Mouse (Mus musculus): ENCODE measurements around the gene Klf9. TPM values are rescaled to one million over a fixed set of nuclear protein-coding genes. Genes with fewer than 3 reads are reported as not detected.

The Klf9 gene
- total RNA-seq, 1 experiment from 2014 or later = 19.9 TPM

GRCm38 (mm10) chr19:23152201-23152640, 11.2 kb downstream of the Klf9 start:
- no peak; a peak in 1 of 4 replicates for ATAC-seq (replicated peaks in 1 of 2; ENCODE audit: insufficient read depth in 1 of 2, low FRiP score in 2 of 2, low TSS enrichment in 1 of 2, low read depth in 1 of 2, poor library complexity in 2 of 2, severe bottlenecking in 2 of 2)

- ATAC-seq (replicated peaks in 1 of 2; ENCODE audit: insufficient read depth in 1 of 2, low FRiP score in 2 of 2, low TSS enrichment in 1 of 2, low read depth in 1 of 2, poor library complexity in 2 of 2, severe bottlenecking in 2 of 2) = no peak
Observed at GRCm38 (mm10) chr19:23152771-23153605, 12.0 kb downstream of the Klf9 start.

GRCm38 (mm10) chr19:23153606-23154127, 12.6 kb downstream of the Klf9 start:
- ATAC-seq (replicated peaks in 1 of 2; ENCODE audit: insufficient read depth in 1 of 2, low FRiP score in 2 of 2, low TSS enrichment in 1 of 2, low read depth in 1 of 2, poor library complexity in 2 of 2, severe bottlenecking in 2 of 2) = no peak

GRCm38 (mm10) chr19:23159780-23160395, 18.9 kb downstream of the Klf9 start:
- no peak for ATAC-seq (replicated peaks in 1 of 2; ENCODE audit: insufficient read depth in 1 of 2, low FRiP score in 2 of 2, low TSS enrichment in 1 of 2, low read depth in 1 of 2, poor library complexity in 2 of 2, severe bottlenecking in 2 of 2)

- ATAC-seq (replicated peaks in 1 of 2; ENCODE audit: insufficient read depth in 1 of 2, low FRiP score in 2 of 2, low TSS enrichment in 1 of 2, low read depth in 1 of 2, poor library complexity in 2 of 2, severe bottlenecking in 2 of 2) = no peak
Observed at GRCm38 (mm10) chr19:23162387-23162809, 21.4 kb downstream of the Klf9 start.

GRCm38 (mm10) chr19:23162877-23163276, 21.9 kb downstream of the Klf9 start:
- no peak for ATAC-seq (replicated peaks in 1 of 2; ENCODE audit: insufficient read depth in 1 of 2, low FRiP score in 2 of 2, low TSS enrichment in 1 of 2, low read depth in 1 of 2, poor library complexity in 2 of 2, severe bottlenecking in 2 of 2)

- no peak for ATAC-seq (replicated peaks in 1 of 2; ENCODE audit: insufficient read depth in 1 of 2, low FRiP score in 2 of 2, low TSS enrichment in 1 of 2, low read depth in 1 of 2, poor library complexity in 2 of 2, severe bottlenecking in 2 of 2)
Observed at GRCm38 (mm10) chr19:23163361-23163760, 22.3 kb downstream of the Klf9 start.

GRCm38 (mm10) chr19:23164651-23165240, 23.7 kb downstream of the Klf9 start:
- no peak for ATAC-seq (replicated peaks in 1 of 2; ENCODE audit: insufficient read depth in 1 of 2, low FRiP score in 2 of 2, low TSS enrichment in 1 of 2, low read depth in 1 of 2, poor library complexity in 2 of 2, severe bottlenecking in 2 of 2)

GRCm38 (mm10) chr19:23166550-23167284, 25.7 kb downstream of the Klf9 start:
- ATAC-seq (replicated peaks in 1 of 2; ENCODE audit: insufficient read depth in 1 of 2, low FRiP score in 2 of 2, low TSS enrichment in 1 of 2, low read depth in 1 of 2, poor library complexity in 2 of 2, severe bottlenecking in 2 of 2) = no peak

- ATAC-seq (replicated peaks in 1 of 2; ENCODE audit: insufficient read depth in 1 of 2, low FRiP score in 2 of 2, low TSS enrichment in 1 of 2, low read depth in 1 of 2, poor library complexity in 2 of 2, severe bottlenecking in 2 of 2) = no peak
Observed at GRCm38 (mm10) chr19:23168899-23169658, 28.1 kb downstream of the Klf9 start.

GRCm38 (mm10) chr19:23169659-23170050, 28.6 kb downstream of the Klf9 start:
- no peak for ATAC-seq (replicated peaks in 1 of 2; ENCODE audit: insufficient read depth in 1 of 2, low FRiP score in 2 of 2, low TSS enrichment in 1 of 2, low read depth in 1 of 2, poor library complexity in 2 of 2, severe bottlenecking in 2 of 2)

GRCm38 (mm10) chr19:23170476-23170875, 29.4 kb downstream of the Klf9 start:
- no peak for ATAC-seq (replicated peaks in 1 of 2; ENCODE audit: insufficient read depth in 1 of 2, low FRiP score in 2 of 2, low TSS enrichment in 1 of 2, low read depth in 1 of 2, poor library complexity in 2 of 2, severe bottlenecking in 2 of 2)

- ATAC-seq (replicated peaks in 1 of 2; ENCODE audit: insufficient read depth in 1 of 2, low FRiP score in 2 of 2, low TSS enrichment in 1 of 2, low read depth in 1 of 2, poor library complexity in 2 of 2, severe bottlenecking in 2 of 2) = no peak
Observed at GRCm38 (mm10) chr19:23171136-23171535, 30.1 kb downstream of the Klf9 start.

GRCm38 (mm10) chr19:23175090-23175489, 34.1 kb downstream of the Klf9 start:
- no peak for ATAC-seq (replicated peaks in 1 of 2; ENCODE audit: insufficient read depth in 1 of 2, low FRiP score in 2 of 2, low TSS enrichment in 1 of 2, low read depth in 1 of 2, poor library complexity in 2 of 2, severe bottlenecking in 2 of 2)

GRCm38 (mm10) chr19:23175511-23175910, 34.5 kb downstream of the Klf9 start:
- ATAC-seq (replicated peaks in 1 of 2; ENCODE audit: insufficient read depth in 1 of 2, low FRiP score in 2 of 2, low TSS enrichment in 1 of 2, low read depth in 1 of 2, poor library complexity in 2 of 2, severe bottlenecking in 2 of 2) = no peak

GRCm38 (mm10) chr19:23178533-23178932, 37.5 kb downstream of the Klf9 start:
- no peak for ATAC-seq (replicated peaks in 1 of 2; ENCODE audit: insufficient read depth in 1 of 2, low FRiP score in 2 of 2, low TSS enrichment in 1 of 2, low read depth in 1 of 2, poor library complexity in 2 of 2, severe bottlenecking in 2 of 2)

- no peak for ATAC-seq (replicated peaks in 1 of 2; ENCODE audit: insufficient read depth in 1 of 2, low FRiP score in 2 of 2, low TSS enrichment in 1 of 2, low read depth in 1 of 2, poor library complexity in 2 of 2, severe bottlenecking in 2 of 2)
Observed at GRCm38 (mm10) chr19:23183493-23183892, 42.5 kb downstream of the Klf9 start.
